Mouse (Mus musculus) limb, embryonic 10.5 days (tissue): ENCODE measurements at regions not wholly inside any gene's neighbourhood (a gene's known extent, or its start where the extent isn't known, plus 50 kb on each side); places are given as distances from the start of the nearest gene placed in this dataset.

Source experiments
- DNase-seq: peaks from one replicate; pipeline ENCODE4 v3.0.0-alpha.2; 2017; ENCODE audit warnings: low spot score
- H3K27ac ChIP-seq: fragments of 300-500 bp; sonication (generic); 2 replicates; pipeline ENCODE4 v1.5.1; 2016; ENCODE audit warnings: mild to moderate bottlenecking
- H3K27me3 ChIP-seq: fragments of 300-500 bp; sonication (generic); 2 replicates; pipeline ENCODE4 v1.6.1; 2016; ENCODE audit warnings: low read depth, mild to moderate bottlenecking; ENCODE audit not compliant: poor library complexity, severe bottlenecking
- H3K36me3 ChIP-seq: fragments of 300-500 bp; sonication (generic); 2 replicates; pipeline ENCODE4 v1.6.1; 2016; ENCODE audit warnings: mild to moderate bottlenecking, moderate library complexity
- H3K4me1 ChIP-seq: fragments of 300-500 bp; sonication (generic); 2 replicates; pipeline ENCODE4 v1.6.1; 2016
- H3K4me3 ChIP-seq: fragments of 300-500 bp; sonication (generic); 2 replicates; pipeline ENCODE4 v1.5.1; 2016; ENCODE audit warnings: mild to moderate bottlenecking, moderate library complexity
- H3K9me3 ChIP-seq: fragments of 300-500 bp; sonication (generic); replicated peaks from 2 replicates; pipeline ENCODE4 v1.6.1; 2016; ENCODE audit warnings: mild to moderate bottlenecking
- WGBS: fragments of 180-500 bp; shearing (Covaris S2); methylation state at CpG from one replicate; pipeline ENCODE4 v1.1.7; 2016; 5-methylcytosine and 5-hydroxymethylcytosine counted together

DNA sequence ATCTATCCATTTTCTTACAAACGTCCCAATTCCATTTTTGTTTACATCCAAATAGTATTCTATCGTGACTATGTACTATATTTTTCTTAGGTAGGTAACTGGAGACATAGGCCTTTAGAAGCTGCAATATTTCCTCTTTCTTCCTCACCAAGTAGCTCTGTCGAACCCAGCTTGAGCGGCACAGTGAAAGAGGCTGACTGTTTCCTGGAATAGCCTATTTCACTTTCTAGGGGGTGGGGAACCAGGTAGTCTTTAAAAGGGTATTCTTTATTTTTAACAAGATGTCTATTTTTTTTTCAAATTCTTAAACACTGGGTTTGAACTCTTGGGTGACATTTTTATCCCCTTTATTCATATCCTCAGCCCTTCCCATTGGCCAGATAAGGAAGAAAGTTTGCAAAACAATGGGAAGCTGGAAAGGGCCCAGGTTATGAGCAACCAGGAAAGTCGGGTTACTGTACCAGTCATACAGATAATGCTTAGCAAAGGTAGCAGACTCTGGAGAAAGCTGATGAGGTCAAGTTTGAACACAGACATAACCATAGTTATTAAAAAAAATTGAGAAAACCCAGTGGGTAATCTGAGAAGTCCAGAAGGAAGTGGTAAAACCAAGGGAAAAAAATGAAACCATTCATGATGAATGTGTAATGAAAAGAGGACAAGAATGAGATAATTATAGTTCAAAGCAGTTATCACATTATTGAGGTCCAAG lies 103.3 kb upstream of the Tnfaip3 start:
- Histone ChIP-seq H3K4me3 (no peak overlapping the region), H3K36me3 (no peaks in the 10 kb centered on the region), H3K4me1 (peaks cover 7% of the 10 kb centered on the region; the same call in 1 of the 2 replicates), H3K9me3 (no peaks in the 10 kb centered on the region), H3K27ac (no peak overlapping the region), H3K27me3 (no peaks in the 10 kb centered on the region)
- WGBS = 88% methylated on average over 5 of the region's 5 CpGs
- no peak for DNase-seq

DNA sequence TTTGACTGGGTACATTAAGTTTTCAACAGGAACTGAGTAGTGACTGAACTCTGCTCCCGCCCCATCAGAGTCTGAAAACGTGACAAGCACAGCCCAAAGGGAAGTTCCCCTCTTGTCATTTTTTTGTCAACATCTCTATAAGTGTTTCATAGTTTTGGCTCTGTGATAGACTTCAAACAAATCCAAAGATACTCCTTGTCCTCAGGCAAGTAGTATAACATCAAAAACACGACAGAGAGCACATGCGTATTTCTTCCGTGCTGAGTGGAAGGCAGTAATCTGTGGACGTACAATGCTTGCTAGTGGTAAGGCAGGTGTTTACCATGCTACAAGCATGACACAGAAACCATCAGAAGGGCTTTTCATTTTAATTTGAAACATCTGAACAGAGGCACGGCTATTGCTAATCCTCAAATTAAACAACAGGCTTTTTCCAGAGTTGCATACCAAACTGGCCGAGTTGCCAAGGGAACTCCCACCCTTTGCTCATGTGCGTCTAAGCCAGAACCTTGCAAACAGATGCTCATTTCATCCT lies 101.7 kb upstream of the Tnfaip3 start:
- WGBS = 63% methylated on average over 9 of the region's 9 CpGs
- Histone ChIP-seq H3K4me1 (peaks cover 6% of the 10 kb centered on the region; the same call in 1 of the 2 replicates), H3K27me3 (no peaks in the 10 kb centered on the region), H3K36me3 (no peaks in the 10 kb centered on the region), H3K27ac (no peak overlapping the region), H3K4me3 (no peak overlapping the region), H3K9me3 (no peaks in the 10 kb centered on the region)
- DNase-seq = no peak

DNA sequence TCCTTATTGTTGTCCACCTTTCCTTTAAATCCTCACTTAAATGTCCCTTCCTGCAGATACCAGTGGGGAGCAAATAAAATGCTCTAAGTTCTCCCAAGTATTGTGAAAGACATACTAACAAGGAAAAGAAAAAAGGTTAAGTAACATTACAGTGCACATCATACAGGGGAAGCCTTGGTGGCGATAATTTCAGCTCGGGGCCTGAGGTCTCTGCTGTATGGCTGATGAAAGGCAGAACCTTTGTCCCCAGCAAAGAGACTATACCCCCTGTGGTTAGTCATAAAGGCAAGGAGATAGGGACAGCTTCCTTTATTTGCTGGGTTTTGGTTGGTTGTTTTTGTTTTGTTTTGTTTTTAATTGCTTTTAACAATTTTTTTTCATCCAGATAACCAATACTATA lies 97.0 kb upstream of the Tnfaip3 start:
- WGBS = 74% methylated on average over 2 of the region's 2 CpGs
- no peak overlapping the region for H3K4me3 ChIP-seq
- no peak for DNase-seq

DNA sequence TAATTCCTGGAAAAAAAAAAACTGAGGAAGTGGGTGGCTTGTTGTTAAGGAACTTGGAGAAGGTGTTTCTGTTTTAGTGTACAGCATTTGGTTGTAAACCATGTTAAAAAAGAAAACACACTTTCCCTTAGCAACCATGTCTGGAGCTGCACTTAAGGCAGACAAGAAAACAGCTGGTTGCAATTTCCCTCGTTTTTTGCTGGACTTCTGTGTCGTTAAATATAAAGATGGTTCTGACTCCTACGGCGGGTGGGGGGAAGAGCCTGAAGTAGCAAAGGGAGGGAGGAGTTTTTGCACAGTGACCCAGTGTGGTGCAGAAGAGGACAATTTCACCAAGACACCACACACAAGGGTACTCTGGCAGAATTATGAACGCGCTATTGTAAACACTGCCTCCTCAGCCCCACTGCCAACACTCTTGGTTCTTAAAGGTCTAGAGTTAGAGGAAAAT lies 89.8 kb upstream of the Tnfaip3 start:
- Histone ChIP-seq H3K4me3 (peak overlapping the region; percentile 24), H3K9me3 (no peaks in the 10 kb centered on the region), H3K4me1 (peaks cover 21% of the 10 kb centered on the region), H3K27ac (peak overlapping the region; percentile 88), H3K36me3 (no peaks in the 10 kb centered on the region), H3K27me3 (no peaks in the 10 kb centered on the region)
- DNase-seq = peak; percentile 58
- WGBS = 35% methylated on average over 6 of the region's 6 CpGs

More for the DNA sequence above, 97.0 kb upstream of the Tnfaip3 start:
- H3K9me3 ChIP-seq = no peaks in the 10 kb centered on the region
- H3K36me3 ChIP-seq = no peaks in the 10 kb centered on the region
- H3K27ac ChIP-seq = no peak overlapping the region
- peaks cover 6% of the 10 kb centered on the region; the same call in 1 of the 2 replicates for H3K4me1 ChIP-seq
- H3K27me3 ChIP-seq = no peaks in the 10 kb centered on the region

DNA sequence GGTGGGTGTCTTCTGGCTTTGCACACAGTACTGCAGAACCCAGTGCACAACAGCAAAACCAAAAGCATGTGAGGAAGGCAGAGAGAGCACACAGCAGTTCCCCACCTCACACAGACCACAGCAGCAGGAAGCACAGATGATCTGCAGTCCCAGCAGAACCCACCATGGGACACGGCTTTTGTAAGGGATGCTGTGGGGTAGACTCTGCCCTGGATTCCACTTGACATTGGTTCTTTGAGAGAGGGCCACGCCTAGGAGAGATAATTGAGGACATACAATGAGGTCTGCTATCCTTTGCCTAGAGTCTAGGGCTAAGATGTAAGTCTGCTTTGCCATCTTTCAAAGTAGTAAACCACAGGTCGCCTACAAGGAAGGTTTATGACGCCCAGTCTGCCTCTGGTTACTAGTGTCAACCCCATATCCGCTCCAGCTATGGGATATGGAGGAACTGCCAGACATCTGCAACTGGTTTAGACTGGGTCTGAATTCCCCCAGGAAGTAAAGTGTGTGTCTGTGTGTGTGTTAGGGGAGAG lies 89.3 kb upstream of the Tnfaip3 start:
- peak overlapping the region; percentile 24; the same call in 1 of the 2 replicates for H3K4me3 ChIP-seq
- H3K4me1 ChIP-seq = peaks cover 21% of the 10 kb centered on the region
- H3K27me3 ChIP-seq = no peaks in the 10 kb centered on the region
- no peaks in the 10 kb centered on the region for H3K9me3 ChIP-seq
- no peaks in the 10 kb centered on the region for H3K36me3 ChIP-seq
- WGBS = 45% methylated on average over 5 of the region's 5 CpGs
- peak overlapping the region; percentile 88 for H3K27ac ChIP-seq
- peak; percentile 50 for DNase-seq

DNA sequence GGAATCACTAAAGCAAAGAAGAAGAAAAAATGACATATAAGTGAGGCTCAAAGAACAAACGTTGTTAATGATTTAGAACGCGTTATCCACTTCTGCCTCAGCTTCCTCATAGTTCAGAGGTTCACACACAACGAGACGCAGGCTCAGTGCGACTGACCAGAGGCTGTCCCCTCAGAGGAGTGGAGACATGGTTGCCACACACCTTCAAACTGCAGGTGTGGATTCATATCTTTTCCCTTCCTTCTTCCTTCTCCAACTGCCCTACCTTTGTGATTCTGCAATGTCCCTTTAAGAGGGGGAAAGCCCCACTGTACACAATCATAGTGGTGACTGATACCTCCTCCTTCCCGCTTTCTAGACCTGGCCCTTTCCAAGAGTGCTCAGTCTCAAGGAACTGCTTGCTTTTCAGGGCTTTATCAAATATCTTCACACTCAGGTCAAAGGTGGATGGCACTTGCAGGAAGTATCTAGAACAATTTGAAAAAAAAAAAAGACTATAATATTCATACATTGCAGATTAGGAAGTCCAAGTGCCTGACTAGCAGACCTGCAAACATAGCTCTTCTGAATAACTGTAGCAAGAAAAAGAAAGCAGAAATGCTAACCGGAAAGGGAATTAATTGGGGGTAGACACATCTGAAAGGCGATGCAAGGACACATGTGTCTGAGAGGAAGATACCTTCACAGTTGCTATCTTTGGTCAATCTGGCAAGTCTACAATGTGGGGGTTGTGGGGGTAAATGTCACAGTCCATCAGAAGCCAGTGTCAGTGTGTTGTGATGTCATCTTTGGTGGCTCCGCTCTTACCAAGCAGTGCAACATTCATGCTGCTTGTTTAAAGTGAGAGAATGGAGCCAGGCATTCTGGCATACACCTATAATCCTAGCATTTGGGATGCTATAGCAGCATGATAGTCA lies 84.2 kb upstream of the Tnfaip3 start:
- whole genome bisulfite sequencing = 89% methylated on average over 10 of the region's 10 CpGs
- Histone ChIP-seq H3K27me3 (no peaks in the 10 kb centered on the region), H3K4me3 (no peak overlapping the region), H3K27ac (no peak overlapping the region), H3K9me3 (no peaks in the 10 kb centered on the region), H3K4me1 (peaks cover 6% of the 10 kb centered on the region), H3K36me3 (no peaks in the 10 kb centered on the region)
- DNase-seq = no peak

DNA sequence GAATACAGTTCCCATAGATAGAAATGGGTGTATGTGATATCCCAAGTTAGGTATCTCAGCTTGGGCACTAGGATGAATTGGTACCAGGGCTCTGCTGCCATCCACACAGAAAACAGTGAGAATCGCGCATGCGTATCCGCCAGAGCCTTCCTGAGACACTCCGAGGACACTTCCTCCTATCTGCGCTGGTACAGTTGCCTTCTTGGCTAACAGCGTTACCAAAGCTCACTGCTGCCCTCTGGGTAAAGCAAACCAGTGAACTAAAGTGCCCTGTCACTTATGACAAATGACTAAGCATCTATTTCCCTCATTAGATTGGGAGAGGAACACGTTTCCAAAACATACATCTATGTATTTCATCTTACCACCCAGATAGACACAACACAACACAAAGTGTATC lies 78.8 kb upstream of the Tnfaip3 start:
- Histone ChIP-seq H3K27ac (no peak overlapping the region), H3K36me3 (no peaks in the 10 kb centered on the region), H3K27me3 (no peaks in the 10 kb centered on the region), H3K4me3 (no peak overlapping the region), H3K4me1 (peaks cover 9% of the 10 kb centered on the region), H3K9me3 (no peaks in the 10 kb centered on the region)
- DNase-seq = no peak
- WGBS = 61% methylated on average over 8 of the region's 8 CpGs

DNA sequence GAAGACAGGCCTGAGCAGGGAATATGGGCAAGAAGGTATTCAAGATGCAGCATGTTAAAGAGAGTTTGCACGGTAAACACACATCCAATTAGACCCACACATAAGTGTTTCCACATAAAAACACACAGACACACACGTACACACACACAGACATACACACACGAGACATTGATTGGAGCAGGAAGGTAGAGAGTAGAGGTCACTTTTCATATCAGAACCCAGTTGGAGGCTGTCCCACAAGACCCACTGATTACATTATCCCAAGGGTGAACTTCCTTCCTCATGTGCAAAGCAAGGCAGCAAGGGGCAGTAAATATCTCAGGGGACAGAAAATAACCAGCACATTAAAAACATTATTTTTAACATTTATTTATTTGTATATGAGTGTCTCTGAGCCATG lies 78.2 kb upstream of the Tnfaip3 start:
- Histone ChIP-seq H3K9me3 (no peaks in the 10 kb centered on the region), H3K27ac (no peak overlapping the region), H3K4me1 (peaks cover 9% of the 10 kb centered on the region), H3K27me3 (no peaks in the 10 kb centered on the region), H3K36me3 (no peaks in the 10 kb centered on the region), H3K4me3 (no peak overlapping the region)
- DNase-seq = no peak
- WGBS = 84% methylated on average over 3 of the region's 3 CpGs

DNA sequence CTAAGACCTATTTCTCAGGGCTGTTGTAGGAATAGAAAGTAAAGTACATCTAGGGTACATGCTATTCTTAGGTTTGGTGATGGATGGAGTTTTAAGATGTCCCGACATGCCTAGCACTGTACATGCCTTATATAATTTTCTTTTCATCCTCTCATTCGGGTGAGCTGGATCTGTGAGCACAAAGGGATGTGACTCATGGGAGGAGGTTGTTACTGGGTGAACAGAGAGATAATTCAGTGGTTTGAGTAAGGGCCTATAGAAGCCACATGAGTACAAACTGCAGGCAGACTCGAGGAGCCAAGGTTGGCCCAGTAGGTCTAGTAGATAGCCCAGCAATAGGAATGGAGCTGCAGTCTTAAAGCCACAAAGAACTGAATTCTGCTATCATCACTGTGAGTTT lies 76.5 kb upstream of the Tnfaip3 start:
- 86% methylated on average over 3 of the region's 3 CpGs for WGBS
- Histone ChIP-seq H3K27ac (no peak overlapping the region), H3K27me3 (no peaks in the 10 kb centered on the region), H3K4me3 (no peak overlapping the region), H3K4me1 (peaks cover 9% of the 10 kb centered on the region), H3K9me3 (no peaks in the 10 kb centered on the region), H3K36me3 (no peaks in the 10 kb centered on the region)
- DNase-seq = no peak

DNA sequence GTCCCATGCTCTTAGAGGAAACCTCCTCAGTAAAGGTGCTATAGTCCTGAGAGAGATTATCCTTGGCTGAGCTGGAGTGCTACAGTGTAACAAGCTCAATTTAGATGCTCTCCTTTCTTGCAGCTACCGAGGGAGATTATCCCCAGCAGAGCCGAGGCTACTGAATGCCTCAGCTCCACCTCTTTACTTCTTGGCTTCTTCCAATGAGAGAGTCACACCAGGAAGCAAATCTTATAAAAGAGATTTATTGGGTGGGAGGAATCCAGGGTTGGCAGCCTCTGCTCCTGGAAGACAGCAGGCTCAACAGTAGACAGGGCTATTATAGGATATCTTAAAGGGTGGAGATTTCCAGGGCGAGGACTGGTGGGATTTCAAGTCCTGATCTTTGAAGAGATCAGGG lies 75.7 kb upstream of the Tnfaip3 start:
- Histone ChIP-seq H3K9me3 (no peaks in the 10 kb centered on the region), H3K27me3 (no peaks in the 10 kb centered on the region), H3K4me1 (peaks cover 9% of the 10 kb centered on the region), H3K27ac (peak overlapping the region; percentile 36; the same call in 1 of the 2 replicates), H3K36me3 (no peaks in the 10 kb centered on the region), H3K4me3 (no peak overlapping the region)
- DNase-seq = no peak
- 38% methylated on average over 3 of the region's 3 CpGs for WGBS

DNA sequence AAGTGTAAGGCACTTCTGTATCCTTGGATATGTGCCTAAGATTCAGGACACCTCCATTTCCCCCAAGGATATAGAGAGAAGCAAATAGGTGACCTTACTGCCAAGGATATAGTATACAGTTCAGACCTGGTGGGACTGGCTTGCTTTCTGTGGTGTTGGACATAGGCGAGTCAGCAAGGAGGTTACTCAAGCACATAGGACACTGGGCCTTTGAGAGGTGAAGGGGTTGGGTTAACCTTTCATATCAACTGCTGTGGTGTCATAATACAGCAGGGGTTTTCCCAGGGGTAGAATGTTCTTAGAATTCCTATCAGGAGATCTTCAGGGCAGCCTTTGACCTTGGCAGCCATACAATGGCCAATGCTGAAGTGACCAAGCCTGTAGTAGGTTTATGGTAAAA lies 71.5 kb upstream of the Tnfaip3 start:
- Histone ChIP-seq H3K9me3 (no peaks in the 10 kb centered on the region), H3K27me3 (no peaks in the 10 kb centered on the region), H3K27ac (no peak overlapping the region), H3K4me3 (no peak overlapping the region), H3K36me3 (no peaks in the 10 kb centered on the region), H3K4me1 (peaks cover 9% of the 10 kb centered on the region)
- 82% methylated on average over 1 of the region's 1 CpGs for WGBS
- DNase-seq = no peak

DNA sequence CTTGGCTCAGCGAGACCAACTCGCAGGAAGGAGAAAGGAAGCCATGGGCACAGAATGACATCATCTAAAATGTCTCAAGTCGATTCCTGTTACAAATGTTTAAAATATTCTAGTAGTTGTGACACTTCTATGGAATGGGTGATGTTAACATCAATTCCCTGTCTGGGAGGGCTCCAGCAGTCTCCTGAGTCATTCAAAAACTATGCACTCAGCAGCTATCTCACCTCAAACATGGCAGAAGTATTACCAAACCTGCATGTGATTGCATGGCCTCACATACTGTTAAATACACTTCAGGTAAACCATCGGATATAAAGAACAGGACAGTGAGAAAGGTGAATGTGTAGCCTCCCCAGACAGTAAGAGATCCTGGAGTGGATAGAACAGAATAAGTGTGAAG lies 66.7 kb upstream of the Tnfaip3 start:
- no peak for DNase-seq
- Histone ChIP-seq H3K36me3 (no peaks in the 10 kb centered on the region), H3K27ac (no peak overlapping the region)

DNA sequence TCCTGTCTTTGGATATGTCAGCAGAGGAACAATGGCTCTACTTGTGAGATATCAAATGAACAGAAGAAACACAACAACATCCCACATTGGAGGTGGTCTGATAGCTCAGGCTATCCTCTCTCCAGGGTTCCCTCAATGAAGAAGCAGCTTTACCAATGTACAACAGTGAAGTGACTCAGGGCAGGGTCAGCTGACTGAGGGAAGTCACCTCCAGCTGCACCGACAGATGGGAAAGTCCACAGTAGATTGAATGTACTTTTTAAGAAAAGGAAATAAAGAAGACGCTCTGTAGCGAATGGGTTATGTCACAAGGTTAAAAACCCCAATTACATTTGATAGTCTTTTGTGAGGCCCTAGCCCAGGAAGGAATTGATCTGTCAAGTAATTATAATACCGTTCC lies 62.6 kb upstream of the Tnfaip3 start:
- Histone ChIP-seq H3K4me3 (no peak overlapping the region), H3K4me1 (no peaks in the 10 kb centered on the region), H3K9me3 (no peaks in the 10 kb centered on the region), H3K27me3 (no peaks in the 10 kb centered on the region), H3K36me3 (no peaks in the 10 kb centered on the region), H3K27ac (no peak overlapping the region)
- WGBS = 93% methylated on average over 4 of the region's 4 CpGs
- DNase-seq = no peak

More for the DNA sequence above, 66.7 kb upstream of the Tnfaip3 start:
- Histone ChIP-seq H3K4me3 (no peak overlapping the region), H3K9me3 (no peaks in the 10 kb centered on the region), H3K27me3 (no peaks in the 10 kb centered on the region), H3K4me1 (no peaks in the 10 kb centered on the region)
- WGBS = 90% methylated on average over 4 of the region's 4 CpGs
